Mouse (Mus musculus) embryo, embryonic 11.5 days (tissue): Measurements from ENCODE around the gene Cd59a.
A peak's percentile ranks its signal among the peaks of the same experiment; 100 is the strongest.
"Not testable (repeated sequence)": the region's sequence is repeated elsewhere in the genome, so short reads cannot be mapped to it uniquely, and the experiment has no call there.

Experiments used
- DNase-seq: peaks from one replicate; pipeline ENCODE4 v3.0.0-alpha.2; 2012; ENCODE audit warnings: low read depth, low spot score

Gene Cd59a

GRCm38 (mm10) chr2:104095741-104096213 is at the start of gene Cd59a:
Cd59a (plus strand) TSS chr2:104095801.
- peak; percentile 70 for DNase-seq

GRCm38 (mm10) chr2:104058381-104058780 is 37.2 kb upstream of the Cd59a start:
- DNase-seq: no peak

- DNase-seq: no peak
Measured at GRCm38 (mm10) chr2:104058954-104059353, 36.6 kb upstream of the Cd59a start.

GRCm38 (mm10) chr2:104059786-104060185 is 35.8 kb upstream of the Cd59a start:
- no peak for DNase-seq

GRCm38 (mm10) chr2:104060996-104061395 is 34.6 kb upstream of the Cd59a start:
- DNase-seq: no peak

GRCm38 (mm10) chr2:104062665-104063064 is 32.9 kb upstream of the Cd59a start:
- DNase-seq: no peak

GRCm38 (mm10) chr2:104064152-104064551 is 31.4 kb upstream of the Cd59a start:
- no peak for DNase-seq

GRCm38 (mm10) chr2:104065526-104065925 is 30.1 kb upstream of the Cd59a start, which contains the start of gene Gm10912:
Gm10912 (plus strand) TSS chr2:104065826.
- not testable (repeated sequence) for DNase-seq

GRCm38 (mm10) chr2:104068450-104068849 is 27.2 kb upstream of the Cd59a start, which contains the start of gene Gm10799:
Gm10799 (minus strand) TSS chr2:104068550.
- DNase-seq: not testable (repeated sequence)

- DNase-seq: peak; percentile 32
Measured at GRCm38 (mm10) chr2:104069704-104070185, 25.9 kb upstream of the Cd59a start, which contains the start of gene Cd59b. Cd59b (plus strand) TSS chr2:104069849.

- not testable (repeated sequence) for DNase-seq
Measured at GRCm38 (mm10) chr2:104078285-104078684, 17.3 kb upstream of the Cd59a start.

GRCm38 (mm10) chr2:104081436-104082050 is 14.1 kb upstream of the Cd59a start:
- not testable (repeated sequence) for DNase-seq

- DNase-seq: no peak
Measured at GRCm38 (mm10) chr2:104082474-104082873, 13.1 kb upstream of the Cd59a start.

GRCm38 (mm10) chr2:104084027-104084426 is 11.6 kb upstream of the Cd59a start:
- not testable (repeated sequence) for DNase-seq

GRCm38 (mm10) chr2:104087562-104087961 is 8.0 kb upstream of the Cd59a start:
- not testable (repeated sequence) for DNase-seq

- DNase-seq: no peak
Measured at GRCm38 (mm10) chr2:104093305-104093704, 2.3 kb upstream of the Cd59a start.

GRCm38 (mm10) chr2:104096256-104096655 is 655 bp downstream of the Cd59a start:
- DNase-seq: no peak

GRCm38 (mm10) chr2:104096796-104097195 is 1.2 kb downstream of the Cd59a start:
- not testable (repeated sequence) for DNase-seq

GRCm38 (mm10) chr2:104097396-104097795 is 1.8 kb downstream of the Cd59a start:
- DNase-seq: not testable (repeated sequence)

- no peak for DNase-seq
Measured at GRCm38 (mm10) chr2:104098529-104099230, 3.1 kb downstream of the Cd59a start.

GRCm38 (mm10) chr2:104099231-104099585 is 3.6 kb downstream of the Cd59a start:
- no peak for DNase-seq

GRCm38 (mm10) chr2:104099946-104100345 is 4.3 kb downstream of the Cd59a start:
- DNase-seq: no peak

- no peak for DNase-seq
Measured at GRCm38 (mm10) chr2:104104800-104105199, 9.2 kb downstream of the Cd59a start.
